Mouse (Mus musculus) thymus, postnatal 25 days (tissue): ENCODE measurements around the gene Klk4.

ENCODE experiments used
- DNase-seq: peaks from one replicate; pipeline ENCODE4 v3.0.0; 2022

The Klk4 gene

GRCm38 (mm10) chr7:43920582-43920981 lies 39.6 kb downstream of the Klk4 start:
- DNase-seq: no peak

DNA sequence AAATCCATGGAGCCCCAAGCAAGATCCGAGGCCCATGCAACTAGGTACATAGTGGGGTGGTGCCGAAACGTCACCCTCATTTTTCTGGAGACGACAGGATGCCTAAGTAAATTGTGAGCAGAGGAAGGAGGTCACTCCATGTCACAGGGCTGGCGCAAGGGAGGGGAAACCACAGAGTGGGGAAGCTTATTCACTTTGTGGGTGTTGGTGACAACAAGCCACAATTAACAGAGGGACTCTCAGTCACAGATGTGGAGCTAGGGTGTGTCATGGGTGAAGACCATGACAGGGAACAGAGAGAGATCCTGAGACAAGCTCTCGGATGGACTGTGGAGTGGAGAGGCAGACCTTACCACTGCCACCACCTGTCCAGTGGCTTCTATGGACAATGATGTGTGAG lies 40.1 kb downstream of the Klk4 start:
- DNase-seq: no peak

DNA sequence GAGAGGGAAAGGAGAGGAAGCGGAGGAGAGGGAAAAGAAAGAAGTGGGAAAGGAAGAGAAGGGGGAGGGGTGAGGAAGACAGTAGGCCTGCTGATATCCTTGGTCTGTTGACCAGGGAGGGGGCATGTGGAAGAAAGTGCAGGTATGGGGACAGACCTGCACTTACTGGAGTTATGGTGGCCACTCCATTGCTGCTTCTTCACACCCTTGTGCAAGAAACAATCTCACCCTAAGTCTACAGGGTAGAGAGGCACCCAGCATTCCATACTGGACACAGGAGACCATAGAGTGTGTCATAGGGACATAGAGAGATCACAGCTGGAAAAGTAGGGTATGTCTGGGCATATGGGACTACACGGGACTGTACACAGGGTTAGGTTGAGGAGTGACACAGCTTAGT lies 41.0 kb downstream of the Klk4 start:
- DNase-seq: no peak

GRCm38 (mm10) chr7:43925985-43926384 lies 45.0 kb downstream of the Klk4 start:
- DNase-seq: no peak

- peak; percentile 10 for DNase-seq
Observed at GRCm38 (mm10) chr7:43928521-43928920, 47.6 kb downstream of the Klk4 start.

DNA sequence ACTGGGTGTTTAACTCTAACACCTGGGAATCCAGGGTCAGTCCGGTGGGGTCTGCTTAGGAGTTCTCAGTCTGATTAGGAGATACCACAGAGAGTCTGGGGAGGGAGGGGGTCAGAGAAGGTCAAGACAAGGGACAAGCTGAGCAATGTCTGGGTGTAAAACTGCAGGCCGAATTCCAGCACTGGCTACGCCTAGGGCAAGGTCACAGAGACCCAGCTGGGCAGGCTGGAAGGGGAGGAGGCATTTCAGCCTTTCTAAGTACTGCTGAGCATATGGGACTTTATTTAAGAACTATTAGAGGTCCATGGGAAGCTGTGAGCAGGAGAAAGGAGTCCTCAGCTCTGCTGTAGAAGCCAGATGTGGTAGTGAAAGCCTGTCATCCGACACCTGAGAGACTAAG lies 51.4 kb downstream of the Klk4 start:
- DNase-seq: no peak

DNA sequence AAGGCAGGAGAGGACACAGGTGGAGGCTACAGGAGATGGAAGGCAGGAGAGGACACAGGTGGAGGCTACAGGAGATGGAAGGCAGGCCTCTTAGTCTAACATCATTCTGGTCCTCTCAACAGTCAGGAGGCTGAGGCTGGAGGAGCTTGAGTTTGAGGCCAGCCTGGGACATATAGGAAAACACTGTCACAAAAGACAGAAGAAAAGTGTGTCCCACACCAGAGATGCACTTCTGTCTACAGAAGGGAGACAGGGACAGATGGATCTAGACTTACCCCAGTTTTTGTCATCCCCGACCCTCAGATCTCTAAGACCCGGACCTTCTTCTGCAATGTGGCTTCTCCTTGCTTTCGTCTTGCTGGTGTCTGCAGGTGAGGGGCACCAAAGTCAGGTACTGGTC lies 52.5 kb downstream of the Klk4 start, which contains the start of gene Klk15:
TSS of gene Klk15 (plus strand) at position 301 of the 400 bp plus-strand sequence.
- no peak for DNase-seq

- DNase-seq: no peak
Observed at GRCm38 (mm10) chr7:43934747-43935146, 53.8 kb downstream of the Klk4 start.
